Mouse (Mus musculus) liver, postnatal 0 days (tissue): ENCODE results near the gene Eif3b. TPM values are rescaled to one million over a fixed set of nuclear protein-coding genes. Genes with fewer than 3 reads are reported as not detected.

Experiments used
- ATAC-seq: fragments of 200-750 bp; cut with Nextera tagmentation; 2 replicates; pipeline ENCODE4 v1.8.0; 2017; ENCODE audit warnings: mild to moderate bottlenecking, moderate library complexity
- DNase-seq: peaks from one replicate; pipeline ENCODE4 v3.0.0-alpha.2; 2016
- H3K27ac ChIP-seq: fragments of 300-500 bp; sonication (generic); 2 replicates; pipeline ENCODE4 v1.5.1; 2014; ENCODE audit warnings: antibody characterized with exemption, moderate library complexity, mild to moderate bottlenecking, low read depth
- H3K27me3 ChIP-seq: fragments of 300-500 bp; sonication (generic); 2 replicates; pipeline ENCODE4 v1.6.1; 2014; ENCODE audit warnings: low read length, control low read depth, mixed read lengths; ENCODE audit not compliant: insufficient read depth
- H3K36me3 ChIP-seq: fragments of 300-500 bp; sonication (generic); replicated peaks from 2 replicates; pipeline ENCODE4 v1.6.1; 2014; ENCODE audit warnings: mild to moderate bottlenecking, control low read depth, low read length, moderate library complexity, mixed read lengths; ENCODE audit not compliant: insufficient read depth
- H3K4me1 ChIP-seq: fragments of 300-500 bp; sonication (generic); 2 replicates; pipeline ENCODE4 v1.6.1; 2014; ENCODE audit warnings: antibody characterized with exemption, mild to moderate bottlenecking, control low read depth; ENCODE audit not compliant: insufficient read depth
- H3K4me2 ChIP-seq: fragments of 300-500 bp; sonication (generic); 2 replicates; pipeline ENCODE4 v1.6.1; 2014; ENCODE audit warnings: low read depth, mild to moderate bottlenecking, low read length, moderate library complexity, mixed read lengths
- H3K4me3 ChIP-seq: fragments of 300-500 bp; sonication (generic); 2 replicates; pipeline ENCODE4 v1.5.1; 2014; ENCODE audit warnings: low read depth, low read length
- H3K9ac ChIP-seq: fragments of 300-500 bp; sonication (generic); replicated peaks from 2 replicates; pipeline ENCODE4 v1.6.1; 2014; ENCODE audit warnings: mild to moderate bottlenecking, moderate library complexity
- H3K9me3 ChIP-seq: fragments of 300-500 bp; sonication (generic); 2 replicates; pipeline ENCODE4 v1.6.1; 2016; ENCODE audit warnings: mild to moderate bottlenecking, control low read depth, low read length, mixed read lengths
- CTCF ChIP-seq: sonication (generic); IDR thresholded peaks from 2 replicates; pipeline ENCODE4 v1.5.1; 2016; ENCODE audit warnings: antibody characterized with exemption, low read depth
- EP300 ChIP-seq: IDR thresholded peaks from 2 replicates; pipeline ENCODE4 v1.6.1; 2016; ENCODE audit warnings: antibody characterized with exemption, low read depth, mild to moderate bottlenecking
- WGBS: fragments of 180-500 bp; shearing (Covaris S2); extraction: QIAGEN DNeasy Blood & Tissue Kit; methylation state at CpG from one replicate; pipeline ENCODE4 v1.1.7; 2014; ENCODE audit not compliant: insufficient replicate concordance; 5-methylcytosine and 5-hydroxymethylcytosine counted together
- microRNA-seq: library from miRNA; unstranded; fragments of <30 nt; microRNA quantifications from one replicate; pipeline ENCODE4, GENCODE M21; 2016
- polyA plus RNA-seq: library from polyadenylated mRNA; unstranded; fragments of >200 nt; fragmentation: Nextera tagmentation; extraction: Ambion mirVana; gene quantifications from 2 replicates; pipeline ENCODE4 v1.2.1, GENCODE M21; 2015

Eif3b gene
- polyA plus RNA-seq, 1 experiment from 2014 or later = 35.5 TPM

DNA sequence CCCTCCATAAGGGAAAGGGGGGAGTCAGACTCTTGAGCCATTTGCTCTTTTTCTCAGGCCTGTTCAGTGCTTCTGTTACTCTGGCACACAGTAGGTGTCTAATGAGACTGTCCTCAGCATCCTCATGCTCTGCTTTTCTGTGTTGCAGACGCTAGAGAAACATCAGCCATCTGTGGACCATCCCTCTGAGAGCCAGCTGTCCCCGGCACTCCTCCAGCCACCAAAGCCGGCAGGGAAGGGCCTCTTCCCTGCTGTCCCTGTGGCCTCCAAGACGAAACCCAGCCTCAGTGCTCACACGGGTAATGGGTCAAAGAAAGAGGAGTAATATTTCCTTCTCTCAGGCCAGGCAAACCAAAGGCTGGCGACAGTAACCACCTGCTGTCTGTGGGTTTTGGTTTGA lies 72.0 kb downstream of the Eif3b start:
- 68% methylated on average over 6 of the region's 6 CpGs for WGBS
- H3K27ac ChIP-seq = no peak overlapping the region
- no peak overlapping the region for H3K9ac ChIP-seq
- H3K4me2 ChIP-seq = no peak overlapping the region
- no peaks in the 10 kb centered on the region for H3K36me3 ChIP-seq
- H3K4me1 ChIP-seq = no peaks in the 10 kb centered on the region
- ATAC-seq (no peak), DNase-seq (no peak)
- no peaks in the 10 kb centered on the region for H3K27me3 ChIP-seq
- H3K9me3 ChIP-seq = no peaks in the 10 kb centered on the region
- no peak for TF ChIP-seq EP300
- no peak for TF ChIP-seq CTCF
- H3K4me3 ChIP-seq = no peak overlapping the region

- no peak overlapping the region for H3K27ac ChIP-seq
- ATAC-seq (peak; percentile 59), DNase-seq (no peak)
- H3K4me2 ChIP-seq = no peak overlapping the region
- TF ChIP-seq EP300 = no peak
- TF ChIP-seq CTCF = no peak
- WGBS = 37% methylated on average over 11 of the region's 11 CpGs
- H3K27me3 ChIP-seq = no peaks in the 10 kb centered on the region
- H3K9ac ChIP-seq = no peak overlapping the region
- H3K4me3 ChIP-seq = no peak overlapping the region
- no peaks in the 10 kb centered on the region for H3K4me1 ChIP-seq
- no peaks in the 10 kb centered on the region for H3K36me3 ChIP-seq
- H3K9me3 ChIP-seq = no peaks in the 10 kb centered on the region
Observed at GRCm38 (mm10) chr5:140492684-140493233, 73.6 kb downstream of the Eif3b start.

Small RNAs within 50 kb of the gene (microRNA-seq; reads per million reads assigned to microRNA genes)
- gene Mir7038 = not detected

Other genes with a start within 250 kb of the Eif3b start
- 16.4 and 17.0 TPM in 2 replicates for gene Mad1l1, start 97.8 kb upstream of the Eif3b start, polyA plus RNA-seq
- 18.1 and 18.6 TPM in 2 replicates for gene Nudt1, start 97.7 kb upstream of the Eif3b start, polyA plus RNA-seq
- gene Mrm2, start 87.4 kb upstream of the Eif3b start, polyA plus RNA-seq = 7.2 and 8.1 TPM in 2 replicates
- 11.4 and 12.1 TPM in 2 replicates for gene Snx8, start 30.1 kb upstream of the Eif3b start, polyA plus RNA-seq
- gene Gm4869, start 26.3 kb downstream of the Eif3b start, polyA plus RNA-seq = not detected in 2 replicates
- 8.6 and 9.1 TPM in 2 replicates for gene Chst12, start 86.2 kb downstream of the Eif3b start, polyA plus RNA-seq
- gene Grifin, start 145.7 kb downstream of the Eif3b start, polyA plus RNA-seq = not detected in 2 replicates
- gene Lfng, start 188.0 kb downstream of the Eif3b start, polyA plus RNA-seq = 5.0 and 5.9 TPM in 2 replicates
- 5.2 and 6.5 TPM in 2 replicates for gene Ttyh3, start 229.7 kb downstream of the Eif3b start, polyA plus RNA-seq